Mouse (Mus musculus): Measurements from ENCODE around the gene Gm42715.
A peak's percentile ranks its signal among the peaks of the same experiment; 100 is the strongest.
"Not testable (repeated sequence)": the region's sequence is repeated elsewhere in the genome, so short reads cannot be mapped to it uniquely, and the experiment has no call there.

The Gm42715 gene

DNA sequence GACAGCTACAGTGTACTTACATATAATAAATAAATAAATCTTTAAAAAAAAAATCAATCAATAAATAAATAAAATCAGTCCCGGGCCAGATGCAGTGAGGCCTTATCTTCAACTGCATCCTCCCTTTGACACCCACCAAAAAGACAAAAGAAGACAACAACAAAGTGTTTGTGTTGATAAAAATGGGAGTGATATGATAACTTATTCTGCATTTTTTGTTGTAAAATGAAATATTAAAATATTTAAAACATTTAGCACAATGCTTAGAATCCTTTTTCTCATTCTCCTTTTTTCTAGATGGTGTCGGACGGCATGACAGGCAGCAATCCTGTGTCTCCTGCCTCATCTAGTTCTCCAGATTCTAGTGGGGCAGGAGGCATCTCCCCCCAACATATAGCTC, at the start of gene Gm42715:
TSS of gene Gm42715 (plus strand) at position 301 of the 400 bp plus-strand sequence.
- DNase-seq (ENCODE audit: low spot score): no peak

- DNase-seq (ENCODE audit: low spot score): peak; percentile 9
Observed at GRCm38 (mm10) chr7:127470011-127470715, 49.2 kb upstream of the Gm42715 start.

DNA sequence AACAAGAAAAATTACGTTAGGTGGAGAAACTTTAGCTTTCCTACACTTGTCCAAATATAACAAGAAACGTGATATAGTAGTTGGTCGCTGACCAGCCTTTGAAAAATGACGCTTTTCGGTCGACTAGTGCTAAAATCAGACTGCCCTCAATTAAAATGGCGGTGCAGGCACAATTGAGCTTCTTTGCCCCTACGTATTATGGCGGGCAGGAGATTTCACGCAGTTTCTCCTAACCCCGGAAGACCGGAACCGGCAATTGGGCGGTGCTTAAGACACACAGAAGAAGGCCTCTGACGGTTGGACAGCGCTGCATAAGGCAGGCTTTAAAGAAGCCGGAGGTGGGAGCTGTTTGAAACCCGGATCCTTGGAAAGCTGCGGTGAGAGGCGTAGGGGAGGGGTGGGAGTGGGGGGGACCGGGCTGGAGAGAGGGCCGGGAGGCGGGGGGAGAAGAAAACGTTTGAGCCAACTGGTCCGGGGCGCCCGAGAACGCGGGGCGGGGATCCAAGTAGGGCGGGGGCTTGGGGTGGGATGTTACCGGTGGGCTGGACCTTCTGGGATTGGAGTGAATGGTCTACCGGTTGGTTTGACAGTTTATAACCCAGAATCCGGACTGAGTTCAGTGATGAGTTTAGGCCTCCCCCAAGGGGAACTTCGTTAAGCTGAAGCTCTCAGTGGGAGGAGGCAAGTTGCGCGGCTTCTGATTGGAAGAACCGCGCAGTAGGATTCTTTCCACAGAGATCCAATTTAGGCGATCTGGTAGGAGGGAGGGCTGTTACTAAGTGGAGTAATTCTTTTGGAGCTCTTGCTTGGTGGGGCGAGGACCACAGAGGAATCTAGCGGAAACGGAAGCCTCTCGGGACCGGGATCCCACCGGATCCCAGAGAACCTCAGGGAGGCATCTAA, 48.4 kb upstream of the Gm42715 start:
- peak; percentile 96 for DNase-seq (ENCODE audit: low spot score)

DNA sequence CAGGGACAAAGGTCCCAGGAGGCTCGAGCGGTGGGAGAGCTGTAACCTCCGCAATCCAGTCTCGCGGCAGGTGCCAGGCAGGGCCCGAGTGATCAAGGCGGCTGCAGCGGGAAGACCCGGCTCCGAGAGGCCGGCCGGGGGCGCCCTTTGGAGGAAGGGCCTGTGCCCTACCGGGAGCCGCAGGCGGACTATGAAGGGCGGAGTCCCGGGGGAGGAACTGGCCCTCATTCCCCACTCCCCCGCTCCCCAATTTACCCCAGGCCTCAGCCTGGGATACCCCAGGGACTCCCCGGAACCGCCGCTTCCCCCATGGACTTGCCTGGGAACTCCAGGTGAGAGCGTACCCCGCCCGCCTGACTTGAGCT, 47.8 kb upstream of the Gm42715 start:
- DNase-seq (ENCODE audit: low spot score): no peak

GRCm38 (mm10) chr7:127472060-127472459, 47.3 kb upstream of the Gm42715 start:
- no peak for DNase-seq (ENCODE audit: low spot score)

DNA sequence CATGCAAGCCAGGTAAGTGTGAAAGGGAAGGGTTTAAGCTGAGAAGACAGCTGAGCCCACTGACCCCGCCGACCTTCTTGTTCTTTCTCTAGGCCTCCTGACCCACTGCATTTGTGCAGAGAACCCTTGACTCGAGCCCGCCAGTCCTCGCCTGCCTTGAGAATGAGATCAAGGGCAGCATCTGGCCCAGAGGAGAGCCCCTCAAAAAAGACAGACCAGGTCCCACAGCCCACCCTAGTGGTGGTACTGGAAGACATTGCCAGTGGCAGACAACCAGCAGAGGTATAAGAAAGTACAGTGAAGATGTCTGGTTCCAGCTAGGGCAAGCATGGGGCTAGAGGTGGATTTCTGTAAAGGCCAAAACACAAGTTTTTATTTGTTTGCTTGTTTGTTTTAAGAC, 45.7 kb upstream of the Gm42715 start:
- no peak for DNase-seq (ENCODE audit: low spot score)

DNA sequence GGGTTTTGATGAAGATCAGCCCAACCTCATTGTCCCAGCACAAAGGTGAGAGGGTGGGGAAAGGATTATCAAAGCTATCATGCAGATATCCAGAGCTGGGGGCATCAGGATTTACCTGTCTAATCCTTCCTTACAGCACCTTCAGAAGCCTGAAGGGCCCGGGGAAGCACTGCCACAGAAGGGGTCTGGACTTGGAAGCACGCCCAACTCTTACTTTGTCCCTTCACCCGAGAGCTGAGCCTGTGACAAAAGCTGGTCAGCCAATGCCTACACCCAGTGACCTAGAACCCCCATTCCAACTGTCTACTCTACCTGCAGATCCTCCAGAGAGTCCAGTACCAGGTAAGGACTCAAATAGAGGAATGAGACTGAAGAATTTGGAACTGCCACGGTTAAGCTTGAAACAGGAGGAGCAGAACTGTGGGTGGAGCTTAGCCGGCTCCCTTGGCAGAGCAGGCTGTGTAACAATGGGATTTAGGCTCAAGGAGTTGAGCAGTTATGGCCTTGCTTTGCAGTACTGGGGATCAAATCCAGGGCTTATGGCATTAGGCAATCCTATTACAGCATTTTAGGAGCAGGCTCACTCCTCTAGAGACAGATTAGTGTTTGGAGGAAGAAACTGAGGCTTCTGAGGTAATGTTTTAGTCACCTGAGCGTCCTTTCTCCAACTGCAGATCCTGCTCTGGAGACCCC, 44.9 kb upstream of the Gm42715 start:
- DNase-seq (ENCODE audit: low spot score): no peak

- DNase-seq (ENCODE audit: low spot score): no peak
Observed at GRCm38 (mm10) chr7:127475186-127475740, 44.1 kb upstream of the Gm42715 start.

DNA sequence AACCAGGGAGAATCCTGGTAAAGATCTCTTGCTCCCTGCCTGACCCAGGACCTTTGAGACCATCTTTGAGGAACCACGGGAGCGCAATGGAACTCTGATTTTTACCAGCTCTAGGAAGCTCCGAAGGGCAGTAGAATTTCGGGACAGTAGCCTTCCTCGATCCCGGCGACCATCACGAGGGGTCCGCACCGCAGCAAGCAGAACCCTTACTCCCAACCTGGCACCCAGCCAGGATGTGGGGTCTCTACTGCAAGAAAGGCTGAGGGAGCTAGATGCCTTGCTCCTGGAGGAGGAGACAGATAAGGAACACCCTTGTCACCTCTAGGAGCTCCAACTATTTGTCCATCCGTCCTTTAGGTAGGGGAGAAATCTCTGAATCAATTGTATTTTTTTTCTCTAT, 43.0 kb upstream of the Gm42715 start:
- no peak for DNase-seq (ENCODE audit: low spot score)

GRCm38 (mm10) chr7:127476855-127477254, 42.5 kb upstream of the Gm42715 start:
- DNase-seq (ENCODE audit: low spot score): no peak

DNA sequence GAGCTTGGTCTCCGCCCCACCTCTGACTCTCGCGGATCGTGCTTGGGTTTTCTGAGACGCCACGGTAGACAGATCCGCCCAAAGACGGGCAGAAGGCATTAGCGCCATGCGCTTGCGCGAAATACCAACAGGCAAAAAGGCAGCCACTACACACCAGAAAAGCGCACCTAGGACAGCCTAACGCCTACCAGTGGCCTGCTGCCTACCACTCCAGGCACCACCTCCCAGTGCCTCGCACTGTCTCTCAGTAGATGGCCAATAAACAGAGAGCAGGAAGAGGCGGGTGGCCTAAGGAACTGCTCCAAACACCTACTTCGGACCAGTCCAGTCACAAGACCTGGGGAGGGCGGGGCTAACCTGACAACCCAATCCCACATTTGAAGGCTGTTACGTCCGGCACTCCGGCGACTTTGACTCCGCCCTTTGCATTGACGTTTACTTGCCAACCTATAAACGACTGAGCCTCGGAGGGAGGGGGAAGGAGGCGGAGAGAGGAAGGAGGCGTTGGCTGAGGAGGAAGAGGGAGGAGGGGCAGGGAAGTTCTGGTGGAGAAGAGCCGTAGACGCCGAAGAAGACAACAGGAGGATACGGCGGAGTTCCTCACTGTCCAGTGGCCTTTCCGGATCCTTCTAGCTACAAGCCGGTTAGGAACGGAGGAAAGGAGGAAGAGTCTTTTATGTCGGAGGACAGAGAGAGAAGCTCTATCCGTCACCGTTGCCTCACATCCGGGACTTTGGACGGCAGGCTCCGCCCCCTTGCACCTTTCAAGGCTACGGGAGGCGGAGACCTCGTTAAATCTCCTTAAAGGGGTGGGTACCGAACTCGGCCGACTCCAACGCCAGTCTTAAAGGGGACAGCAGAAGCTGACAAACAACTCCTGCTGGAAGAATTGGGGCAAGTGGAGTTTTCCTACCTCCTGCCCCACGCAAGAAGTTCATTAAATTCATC, 41.4 kb upstream of the Gm42715 start:
- DNase-seq (ENCODE audit: low spot score): peak; percentile 100

- DNase-seq (ENCODE audit: low spot score): peak; percentile 98
Observed at GRCm38 (mm10) chr7:127478635-127479317, 40.6 kb upstream of the Gm42715 start, which contains the start of gene Fbrs. Gene Fbrs (plus strand): TSS chr7:127479199.

- peak; percentile 20 for DNase-seq (ENCODE audit: low spot score)
Observed at GRCm38 (mm10) chr7:127479318-127480225, 39.8 kb upstream of the Gm42715 start.

GRCm38 (mm10) chr7:127480321-127480720, 39.1 kb upstream of the Gm42715 start:
- DNase-seq (ENCODE audit: low spot score): peak; percentile 45

- no peak for DNase-seq (ENCODE audit: low spot score)
Observed at GRCm38 (mm10) chr7:127485416-127485815, 34.0 kb upstream of the Gm42715 start.

GRCm38 (mm10) chr7:127488364-127488763, 31.0 kb upstream of the Gm42715 start:
- not testable (repeated sequence) for DNase-seq (ENCODE audit: low spot score)

DNA sequence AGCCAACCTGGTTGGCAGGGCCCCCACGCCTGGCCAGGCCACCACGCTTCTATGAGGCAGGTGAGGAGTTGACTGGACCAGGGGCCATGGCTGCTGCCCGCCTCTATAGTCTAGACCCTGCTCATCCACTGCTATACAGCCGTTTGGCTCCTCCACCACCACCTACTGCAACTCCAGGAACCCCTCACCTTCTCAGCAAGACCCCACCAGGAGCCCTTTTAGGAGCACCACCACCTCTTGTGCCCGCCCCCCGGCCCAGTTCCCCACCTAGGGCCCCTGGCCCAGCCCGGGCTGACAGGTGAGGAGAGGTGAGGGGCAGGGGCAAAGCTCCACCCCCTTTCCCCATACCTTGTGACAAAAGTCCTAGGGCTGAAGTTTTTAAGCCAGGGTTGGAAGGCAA, 29.4 kb upstream of the Gm42715 start:
- DNase-seq (ENCODE audit: low spot score): no peak

- DNase-seq (ENCODE audit: low spot score): peak; percentile 42
Observed at GRCm38 (mm10) chr7:127491846-127492245, 27.5 kb upstream of the Gm42715 start.

- DNase-seq (ENCODE audit: low spot score): no peak
Observed at GRCm38 (mm10) chr7:127494648-127495047, 24.7 kb upstream of the Gm42715 start.

Measured in lung, postnatal 25 days (tissue).